Mouse (Mus musculus): ENCODE data around the gene Wdr18. TPM values are rescaled to one million over a fixed set of nuclear protein-coding genes. Genes with fewer than 3 reads are reported as not detected.
A peak's percentile ranks its signal among the peaks of the same experiment; 100 is the strongest.

Gene Wdr18
- polyA plus RNA-seq, 1 experiment = 32.2 TPM

DNA sequence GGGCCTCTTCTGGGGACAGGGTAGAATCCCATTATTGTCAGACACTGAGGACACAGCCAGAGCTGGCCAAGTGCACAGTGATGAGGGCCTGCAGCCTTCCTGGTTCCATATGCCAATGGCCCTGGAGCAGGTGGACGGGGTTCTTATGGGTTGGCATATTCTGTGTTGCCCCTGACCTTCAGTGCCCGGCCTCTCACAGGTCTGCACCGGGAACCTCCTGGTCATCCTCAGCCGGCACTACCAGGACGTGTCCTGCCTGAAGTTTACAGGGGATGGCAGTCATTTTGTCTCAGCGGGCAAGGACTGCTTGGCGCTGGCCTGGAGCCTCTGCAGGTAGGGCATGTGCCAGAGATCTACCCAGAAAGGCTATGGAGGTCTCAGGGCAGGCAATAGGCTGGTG, 4.8 kb downstream of the Wdr18 start:
- no peak for TF ChIP-seq POLR2A (IDR thresholded peaks at IDR 0.05; ENCODE audit: borderline replicate concordance, low read depth, low read length)
- Histone ChIP-seq H3K4me3 (ENCODE audit: insufficient read depth, low read length) (no peak overlapping the region), H3K27ac (ENCODE audit: insufficient read depth, low read depth, low read length) (no peak overlapping the region)

DNA sequence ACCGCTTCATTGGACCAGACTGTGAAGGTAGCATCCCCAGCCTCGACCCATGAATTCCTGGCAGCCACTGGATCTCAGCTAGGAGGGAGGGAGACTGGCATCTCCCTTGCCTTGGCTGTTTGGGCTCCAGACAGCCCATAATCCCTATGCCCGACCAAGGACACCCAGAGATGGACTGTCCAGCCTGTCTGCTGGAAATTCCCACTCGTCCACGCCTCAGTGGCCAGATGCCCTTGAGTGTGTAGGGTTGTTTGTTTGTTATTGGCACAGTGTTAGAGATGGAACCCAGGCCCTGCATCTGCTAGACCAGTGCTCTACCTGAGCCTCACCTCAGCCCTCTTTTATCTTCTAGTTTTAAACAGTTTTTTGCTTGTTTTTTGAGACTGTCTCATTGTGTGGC, 5.4 kb downstream of the Wdr18 start:
- Histone ChIP-seq H3K27ac (ENCODE audit: insufficient read depth, low read depth, low read length) (no peak overlapping the region), H3K4me1 (ENCODE audit: control insufficient read depth, insufficient read depth, low read length) (peaks cover 5% of the 10 kb centered on the region), H3K4me3 (ENCODE audit: insufficient read depth, low read length) (no peak overlapping the region)
- TF ChIP-seq POLR2A (IDR thresholded peaks at IDR 0.05; ENCODE audit: borderline replicate concordance, low read depth, low read length) (no peak), CTCF (IDR thresholded peaks at IDR 0.05; ENCODE audit: low read depth, low read length) (no peak)

More for the DNA sequence above, 4.8 kb downstream of the Wdr18 start:
- H3K4me1 ChIP-seq (ENCODE audit: control insufficient read depth, insufficient read depth, low read length) = peaks cover 5% of the 10 kb centered on the region

DNA sequence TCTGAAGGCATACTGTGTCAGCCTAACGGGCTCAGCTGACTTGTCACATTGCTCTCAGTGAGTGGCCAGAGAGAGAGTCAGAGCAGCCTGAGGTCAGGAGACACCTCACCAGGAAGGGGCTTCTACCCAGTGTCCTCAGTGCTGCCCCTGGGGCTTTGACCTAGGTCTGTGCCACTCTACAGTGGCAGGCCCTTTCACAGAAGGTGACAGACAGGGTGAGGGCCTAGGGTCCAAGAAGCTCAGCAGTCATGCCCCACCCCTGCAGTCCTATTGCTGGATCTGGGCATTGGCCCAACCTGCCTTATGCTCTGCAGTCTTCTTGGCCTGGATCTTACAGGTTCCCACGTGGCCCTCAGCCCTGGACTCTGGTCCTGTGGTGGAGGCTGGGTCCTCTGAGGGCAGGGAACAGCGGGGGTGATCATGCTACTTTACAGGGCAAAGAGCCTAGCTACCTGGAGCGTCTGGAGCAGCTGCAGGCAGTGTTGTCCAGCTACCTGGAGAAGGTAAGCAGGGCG, 7.0 kb downstream of the Wdr18 start:
- Histone ChIP-seq H3K4me1 (ENCODE audit: control insufficient read depth, insufficient read depth, low read length) (no peaks in the 10 kb centered on the region), H3K27ac (ENCODE audit: insufficient read depth, low read depth, low read length) (no peak overlapping the region), H3K4me3 (ENCODE audit: insufficient read depth, low read length) (no peak overlapping the region)
- no peak for TF ChIP-seq POLR2A (IDR thresholded peaks at IDR 0.05; ENCODE audit: borderline replicate concordance, low read depth, low read length)
- TF ChIP-seq CTCF (IDR thresholded peaks at IDR 0.05; ENCODE audit: low read depth, low read length) = no peak

DNA sequence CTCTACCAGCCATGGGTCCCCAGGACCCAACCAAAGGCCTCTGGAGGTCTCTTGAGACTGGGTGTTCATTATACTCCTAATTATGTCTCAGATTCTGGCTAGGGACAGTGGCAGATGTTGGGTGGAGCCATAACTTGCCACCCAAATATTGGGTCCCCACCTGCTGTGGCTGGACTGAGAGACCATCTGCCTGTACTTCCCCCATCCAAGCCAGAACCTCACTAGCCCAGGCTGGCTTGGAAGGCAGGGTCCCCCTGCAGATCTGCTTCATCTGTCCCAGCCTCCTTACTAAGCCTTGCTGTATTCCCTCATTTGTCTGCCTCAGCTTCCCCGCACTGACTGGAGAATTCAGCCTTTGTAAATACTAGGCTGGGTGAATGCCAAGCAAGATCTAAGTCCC, 8.2 kb downstream of the Wdr18 start:
- no peak for TF ChIP-seq POLR2A (IDR thresholded peaks at IDR 0.05; ENCODE audit: borderline replicate concordance, low read depth, low read length)
- no peak for TF ChIP-seq CTCF (IDR thresholded peaks at IDR 0.05; ENCODE audit: low read depth, low read length)
- no peak overlapping the region for H3K4me3 ChIP-seq (ENCODE audit: insufficient read depth, low read length)
- H3K27ac ChIP-seq (ENCODE audit: insufficient read depth, low read depth, low read length) = no peak overlapping the region
- no peaks in the 10 kb centered on the region for H3K4me1 ChIP-seq (ENCODE audit: control insufficient read depth, insufficient read depth, low read length)

DNA sequence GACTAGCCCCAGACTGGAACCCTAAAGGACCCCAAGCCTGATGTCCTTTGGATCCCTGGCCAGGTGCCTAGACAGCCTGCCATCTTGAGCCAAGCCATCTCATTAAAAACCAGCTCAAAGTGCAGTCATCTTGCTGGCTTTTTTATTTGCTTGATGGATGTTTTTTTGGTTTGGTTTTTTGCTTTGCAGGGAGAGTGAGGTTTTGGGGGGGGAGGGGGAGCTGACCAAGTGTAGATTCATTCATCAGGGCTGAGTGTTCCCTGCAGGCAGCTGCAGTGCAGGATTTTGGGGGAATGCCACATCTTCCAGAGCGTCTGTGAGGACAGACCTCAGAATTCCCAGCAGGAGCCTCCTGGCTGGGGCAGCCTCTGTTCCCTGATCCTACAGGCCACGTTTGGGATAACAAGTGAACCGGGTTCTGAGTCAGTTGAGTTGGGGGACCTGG, 9.2 kb downstream of the Wdr18 start:
- TF ChIP-seq POLR2A (IDR thresholded peaks at IDR 0.05; ENCODE audit: borderline replicate concordance, low read depth, low read length) = no peak
- no peak for TF ChIP-seq CTCF (IDR thresholded peaks at IDR 0.05; ENCODE audit: low read depth, low read length)
- Histone ChIP-seq H3K27ac (ENCODE audit: insufficient read depth, low read depth, low read length) (no peak overlapping the region), H3K4me3 (ENCODE audit: insufficient read depth, low read length) (no peak overlapping the region), H3K4me1 (ENCODE audit: control insufficient read depth, insufficient read depth, low read length) (no peaks in the 10 kb centered on the region)

DNA sequence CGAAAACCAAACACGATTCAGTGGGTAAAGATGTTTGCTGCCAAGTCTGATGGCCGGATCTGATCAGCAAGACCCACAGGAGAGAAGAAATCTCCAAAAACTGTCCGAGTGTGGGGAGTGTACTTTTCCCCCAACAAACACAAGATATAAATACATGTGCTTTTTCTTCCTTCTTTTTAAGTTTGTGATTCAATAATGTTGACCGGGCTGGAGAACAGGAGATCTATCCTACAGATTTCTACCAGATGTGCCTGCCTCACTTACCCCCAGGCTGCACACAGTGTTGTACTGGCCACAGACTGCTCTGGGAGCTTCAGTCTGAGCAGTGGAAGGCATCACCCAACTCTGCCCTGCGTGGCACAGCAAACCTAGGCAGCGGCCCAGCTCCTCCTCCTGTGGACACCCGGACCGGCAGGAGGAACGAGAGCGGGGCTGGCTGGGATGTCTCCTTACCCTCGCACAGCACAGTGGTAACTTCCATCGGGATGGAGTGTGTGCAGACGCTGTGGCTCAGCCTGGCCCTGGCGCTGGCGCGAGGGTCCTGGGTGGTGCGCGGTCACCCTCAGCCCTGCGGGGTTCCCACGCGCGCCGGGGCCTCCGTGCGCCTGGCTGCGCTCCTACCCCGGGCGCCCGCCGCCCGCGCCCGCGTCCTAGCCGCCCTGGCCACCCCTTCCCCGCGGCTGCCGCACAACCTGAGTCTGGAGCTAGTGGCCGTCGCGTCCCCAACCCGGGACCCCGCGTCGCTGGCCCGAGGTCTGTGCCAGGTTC, 10.6 kb downstream of the Wdr18 start, which contains the start of gene Grin3b:
TSS of gene Grin3b (plus strand) at position 301 of the 768 bp plus-strand sequence.
- TF ChIP-seq POLR2A (IDR thresholded peaks at IDR 0.05; ENCODE audit: borderline replicate concordance, low read depth, low read length) (no peak), CTCF (IDR thresholded peaks at IDR 0.05; ENCODE audit: low read depth, low read length) (no peak)
- no peak within 1 kb of the TSS for H3K27ac ChIP-seq (ENCODE audit: insufficient read depth, low read depth, low read length)
- H3K4me1 ChIP-seq (ENCODE audit: control insufficient read depth, insufficient read depth, low read length) = peaks cover 13% of the 10 kb centered on the region
- peak within 1 kb of the TSS; percentile 32 for H3K4me3 ChIP-seq (ENCODE audit: insufficient read depth, low read length)

DNA sequence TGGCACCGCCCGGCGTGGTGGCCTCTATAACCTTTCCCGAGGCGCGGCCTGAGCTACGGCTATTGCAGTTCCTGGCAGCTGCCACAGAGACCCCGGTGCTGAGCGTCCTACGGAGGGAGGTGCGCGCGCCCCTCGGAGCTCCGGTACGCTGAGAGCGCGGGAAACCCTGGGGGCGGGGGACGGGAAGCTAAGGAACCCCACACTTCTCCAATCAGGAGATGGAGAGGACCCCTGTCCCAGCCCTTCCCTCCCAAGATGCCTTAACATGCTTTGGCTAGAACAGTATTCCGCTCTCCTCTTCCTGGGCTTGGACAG, 11.2 kb downstream of the Wdr18 start:
- TF ChIP-seq CTCF (IDR thresholded peaks at IDR 0.05; ENCODE audit: low read depth, low read length) (no peak), POLR2A (IDR thresholded peaks at IDR 0.05; ENCODE audit: borderline replicate concordance, low read depth, low read length) (no peak)
- H3K4me3 ChIP-seq (ENCODE audit: insufficient read depth, low read length) = 0 out of 2 replicates have a peak overlapping the region, but pooled peaks have one; percentile 2
- H3K27ac ChIP-seq (ENCODE audit: insufficient read depth, low read depth, low read length) = no peak overlapping the region
- H3K4me1 ChIP-seq (ENCODE audit: control insufficient read depth, insufficient read depth, low read length) = peaks cover 14% of the 10 kb centered on the region

DNA sequence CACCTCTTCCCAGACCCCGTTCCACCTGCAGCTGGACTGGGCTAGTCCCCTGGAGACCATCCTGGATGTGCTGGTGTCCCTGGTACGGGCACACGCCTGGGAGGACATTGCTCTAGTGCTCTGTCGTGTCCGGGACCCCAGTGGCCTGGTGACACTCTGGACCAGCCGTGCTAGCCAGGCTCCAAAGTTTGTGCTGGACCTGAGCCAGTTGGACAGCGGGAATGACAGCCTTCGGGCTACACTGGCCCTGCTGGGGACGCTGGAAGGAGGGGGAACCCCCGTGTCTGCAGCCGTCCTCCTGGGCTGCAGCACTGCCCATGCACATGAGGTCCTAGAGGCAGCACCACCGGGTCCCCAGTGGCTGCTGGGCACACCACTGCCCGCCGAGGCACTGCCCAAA, 12.9 kb downstream of the Wdr18 start:
- H3K4me3 ChIP-seq (ENCODE audit: insufficient read depth, low read length) = no peak overlapping the region
- H3K27ac ChIP-seq (ENCODE audit: insufficient read depth, low read depth, low read length) = no peak overlapping the region
- no peak for TF ChIP-seq CTCF (IDR thresholded peaks at IDR 0.05; ENCODE audit: low read depth, low read length)
- no peak for TF ChIP-seq POLR2A (IDR thresholded peaks at IDR 0.05; ENCODE audit: borderline replicate concordance, low read depth, low read length)
- H3K4me1 ChIP-seq (ENCODE audit: control insufficient read depth, insufficient read depth, low read length) = peaks cover 14% of the 10 kb centered on the region

DNA sequence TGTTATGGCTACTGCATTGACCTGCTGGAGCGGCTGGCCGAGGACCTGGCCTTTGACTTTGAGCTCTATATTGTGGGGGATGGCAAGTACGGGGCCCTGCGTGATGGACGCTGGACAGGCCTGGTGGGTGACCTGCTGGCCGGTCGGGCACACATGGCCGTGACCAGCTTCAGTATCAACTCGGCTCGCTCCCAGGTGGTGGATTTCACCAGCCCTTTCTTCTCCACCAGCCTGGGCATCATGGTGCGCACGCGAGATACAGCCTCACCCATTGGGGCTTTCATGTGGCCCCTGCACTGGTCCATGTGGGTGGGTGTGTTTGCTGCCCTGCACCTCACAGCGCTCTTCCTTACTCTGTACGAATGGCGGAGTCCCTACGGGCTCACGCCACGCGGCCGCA, 14.1 kb downstream of the Wdr18 start:
- no peak overlapping the region for H3K4me3 ChIP-seq (ENCODE audit: insufficient read depth, low read length)
- no peak overlapping the region for H3K27ac ChIP-seq (ENCODE audit: insufficient read depth, low read depth, low read length)
- peaks cover 14% of the 10 kb centered on the region for H3K4me1 ChIP-seq (ENCODE audit: control insufficient read depth, insufficient read depth, low read length)
- no peak for TF ChIP-seq POLR2A (IDR thresholded peaks at IDR 0.05; ENCODE audit: borderline replicate concordance, low read depth, low read length)
- no peak for TF ChIP-seq CTCF (IDR thresholded peaks at IDR 0.05; ENCODE audit: low read depth, low read length)

DNA sequence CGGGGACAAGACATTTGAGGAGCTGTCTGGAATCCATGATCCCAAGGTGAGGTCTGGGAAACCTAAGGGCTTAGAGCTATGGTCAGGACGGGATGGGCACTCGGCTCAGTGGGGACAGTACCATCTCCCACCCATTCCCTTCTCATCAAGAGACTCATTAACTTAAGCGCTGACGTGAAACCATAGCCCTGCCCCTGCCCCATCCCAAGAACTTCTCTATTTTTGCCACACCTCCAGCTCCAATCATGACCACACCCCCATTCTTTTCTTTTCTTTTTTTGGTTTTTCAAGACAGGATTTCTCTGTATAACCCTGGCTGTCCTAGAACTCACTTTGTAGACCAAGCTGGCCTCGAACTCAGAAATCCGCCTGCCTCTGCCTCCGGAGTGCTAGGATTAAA, 14.7 kb downstream of the Wdr18 start:
- Histone ChIP-seq H3K4me3 (ENCODE audit: insufficient read depth, low read length) (no peak overlapping the region), H3K4me1 (ENCODE audit: control insufficient read depth, insufficient read depth, low read length) (peaks cover 14% of the 10 kb centered on the region), H3K27ac (ENCODE audit: insufficient read depth, low read depth, low read length) (peak overlapping the region; percentile 73)
- no peak for TF ChIP-seq POLR2A (IDR thresholded peaks at IDR 0.05; ENCODE audit: borderline replicate concordance, low read depth, low read length)
- TF ChIP-seq CTCF (IDR thresholded peaks at IDR 0.05; ENCODE audit: low read depth, low read length) = no peak
